Comparison of ENCODE assay signal across 8 mouse cellular contexts in the genomic region with DNA sequence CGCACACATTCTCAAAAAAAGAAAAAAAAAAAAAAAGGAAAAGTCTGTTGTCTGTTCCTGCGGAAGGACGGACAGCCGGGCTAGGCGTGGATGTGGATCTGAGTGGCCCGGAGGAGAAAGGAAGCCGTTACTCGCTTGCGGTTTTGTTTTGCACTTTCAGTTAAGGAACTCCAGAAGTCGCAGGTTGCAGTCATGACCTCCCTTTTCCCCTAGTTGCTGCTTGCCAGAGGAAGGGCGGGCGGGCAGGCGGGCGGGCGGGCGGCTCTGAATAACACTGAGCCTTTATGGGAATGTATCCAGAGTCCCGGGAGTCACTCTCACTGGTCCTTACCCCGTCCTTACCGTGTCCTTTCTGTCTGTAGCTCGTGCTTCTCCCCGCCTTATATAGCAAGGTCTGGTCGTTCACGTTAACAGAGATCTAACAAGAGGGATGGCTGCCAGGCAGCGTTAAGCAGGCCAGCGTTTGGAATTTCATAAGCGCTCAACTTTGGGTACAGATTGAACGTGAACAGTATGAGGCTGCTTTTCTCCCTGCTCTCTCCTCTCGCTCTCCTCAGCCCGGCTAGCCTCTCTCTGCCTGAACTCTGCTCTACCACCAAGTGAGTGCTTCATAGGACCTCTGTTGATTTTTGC.
A peak's percentile ranks its signal among the peaks of the same experiment; 100 is the strongest.
DNase-seq lines count a peak whose midpoint lies in the region; ATAC-seq and TF ChIP-seq lines count a peak whose summit lies in the region.

No protein-coding gene starts in this region.

- WGBS in bone marrow, adult 2 months, result 1% methylated on average over 29 of the region's 29 CpGs
- 14% methylated on average over 29 of the region's 29 CpGs for WGBS in hindbrain, embryonic 14.5 days
- WGBS in midbrain, embryonic 15.5 days, result 17% methylated on average over 29 of the region's 29 CpGs

- peak overlapping the region; percentile 31 for H3K9ac ChIP-seq in hindbrain, embryonic 14.5 days
- peak overlapping the region; percentile 15; the same call in 1 of the 2 replicates for H3K9ac ChIP-seq in midbrain, embryonic 15.5 days

- H3K4me3 ChIP-seq in bone marrow, adult 2 months (replicated peaks; ENCODE audit: control insufficient read depth, low read depth, low read length), result peak overlapping the region; percentile 48
- no peak overlapping the region for H3K4me3 ChIP-seq in hindbrain, embryonic 14.5 days (replicated peaks; ENCODE audit: low read length)
- H3K4me3 ChIP-seq in midbrain, embryonic 15.5 days, result no peak overlapping the region

- DNase-seq in CD4-positive, CD25-positive, alpha-beta regulatory T cell, adult 2 months (ENCODE audit: low read depth, low spot score), result peak; percentile 61
- peak; percentile 33 to 49 for DNase-seq in gastrocnemius, adult 8-10 months (ENCODE audit: low spot score in 2 of 2)
- peak; percentile 45 for DNase-seq in hindbrain, embryonic 14.5 days (ENCODE audit: low spot score)
- peak; percentile 61 for DNase-seq in liver
- peak; percentile 65 to 74 for DNase-seq in thymus, postnatal 36 days
- DNase-seq in left cerebral cortex, adult 9 months (ENCODE audit: low spot score in 2 of 2), result no peak

- peaks cover 23% of the 10 kb centered on the region; the same call in 1 of the 2 replicates for H3K36me3 ChIP-seq in hindbrain, embryonic 14.5 days (replicated peaks; ENCODE audit: control insufficient read depth, insufficient read depth)
- no peaks in the 10 kb centered on the region for H3K36me3 ChIP-seq in midbrain, embryonic 15.5 days (replicated peaks)

- 0 out of 2 replicates have a peak, but pooled peaks have one; percentile 15 for TF ChIP-seq POLR2A in bone marrow, adult 2 months (IDR thresholded peaks at IDR 0.05; ENCODE audit: borderline replicate concordance, control insufficient read depth, low read depth, low read length)

- no peaks in the 10 kb centered on the region for H3K27me3 ChIP-seq in hindbrain, embryonic 14.5 days (ENCODE audit: control insufficient read depth, insufficient read depth, low read length)
- no peaks in the 10 kb centered on the region for H3K27me3 ChIP-seq in midbrain, embryonic 15.5 days (replicated peaks)

- H3K27ac ChIP-seq in bone marrow, adult 2 months (ENCODE audit: control insufficient read depth, insufficient read depth, low read depth, low read length, poor library complexity), result peak overlapping the region; percentile 70
- H3K27ac ChIP-seq in hindbrain, embryonic 14.5 days, result peak overlapping the region; percentile 66
- H3K27ac ChIP-seq in midbrain, embryonic 15.5 days, result 0 out of 2 replicates have a peak overlapping the region, but pooled peaks have one; percentile 39

- peak overlapping the region; percentile 35 for H3K4me2 ChIP-seq in hindbrain, embryonic 14.5 days (replicated peaks)
- peak overlapping the region; percentile 8; the same call in 1 of the 2 replicates for H3K4me2 ChIP-seq in midbrain, embryonic 15.5 days

- no peaks in the 10 kb centered on the region for H3K9me3 ChIP-seq in hindbrain, embryonic 14.5 days (ENCODE audit: control insufficient read depth, low read length)
- H3K9me3 ChIP-seq in midbrain, embryonic 15.5 days, result no peaks in the 10 kb centered on the region

- TF ChIP-seq CTCF in bone marrow, adult 2 months (IDR thresholded peaks at IDR 0.05; ENCODE audit: control insufficient read depth, insufficient read depth, low read length), result no peak

- peaks cover 6% of the 10 kb centered on the region for H3K4me1 ChIP-seq in bone marrow, adult 2 months (ENCODE audit: control insufficient read depth, insufficient read depth, low read length)
- peaks cover 35% of the 10 kb centered on the region for H3K4me1 ChIP-seq in hindbrain, embryonic 14.5 days (replicated peaks; ENCODE audit: control insufficient read depth, insufficient read depth, low read length)
- peaks cover 21% of the 10 kb centered on the region for H3K4me1 ChIP-seq in midbrain, embryonic 15.5 days

- peak; percentile 9; the same call in 1 of the 2 replicates for ATAC-seq in hindbrain, embryonic 14.5 days (ENCODE audit: low FRiP score)
- ATAC-seq in midbrain, embryonic 15.5 days (replicated peaks), result no peak

Comparison
In these comparisons a context has a peak if more than half of its experiments do, and no peak if none do; other contexts are left out.
1. DNase-seq: peak in CD4-positive, CD25-positive, alpha-beta regulatory T cell, adult 2 months (single experiment), gastrocnemius, adult 8-10 months (2 of 2), hindbrain, embryonic 14.5 days (single experiment), liver (single experiment) and thymus, postnatal 36 days (2 of 2); none in left cerebral cortex, adult 9 months (0 of 2).
2. Peak in every context shown above with its lines, with median percentiles within 50 percentile points of each other: H3K27ac ChIP-seq.